Mouse (Mus musculus) testis, adult 2 months (tissue): ENCODE results near the gene Ccdc61.
"Not testable (repeated sequence)": the region's sequence is repeated elsewhere in the genome, so short reads cannot be mapped to it uniquely, and the experiment has no call there.

Experiments used
- CTCF ChIP-seq: fragments of 200-500 bp; IDR thresholded peaks from 2 replicates; pipeline ENCODE4 v1.5.1; 2012; ENCODE audit warnings: low read depth, mild to moderate bottlenecking, inconsistent platforms, low read length, moderate library complexity; ENCODE audit not compliant: control insufficient read depth, insufficient read depth, insufficient replicate concordance
- POLR2A ChIP-seq: fragments of 200-500 bp; IDR thresholded peaks from 2 replicates; pipeline ENCODE4 v1.6.1; 2012; ENCODE audit warnings: low read depth, mild to moderate bottlenecking, inconsistent platforms, low read length, moderate library complexity; ENCODE audit not compliant: control insufficient read depth

DNA sequence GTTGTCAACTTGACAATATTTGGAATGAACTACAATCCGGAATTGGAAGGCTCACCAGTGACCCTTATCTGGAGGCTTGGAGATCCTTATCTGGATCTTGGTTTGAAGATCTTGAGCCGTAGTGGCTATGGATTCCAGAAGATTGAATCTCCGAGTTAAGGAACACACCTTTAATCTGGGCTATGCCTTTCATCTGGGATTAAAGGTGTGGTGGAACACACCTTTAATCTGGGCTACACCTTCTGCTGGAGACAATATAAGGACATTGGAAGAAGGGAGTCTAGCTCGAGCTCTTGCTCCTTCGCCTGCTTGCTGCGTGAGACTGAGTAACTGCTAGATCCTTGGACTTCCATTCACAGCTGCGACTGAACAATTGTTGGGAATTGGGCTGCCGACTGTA is 39.2 kb downstream of the Ccdc61 start, which contains the start of gene Pglyrp1:
- TF ChIP-seq POLR2A, CTCF: not testable (repeated sequence)
